Mouse (Mus musculus) CD8-positive naive resting alpha-beta T cell, adult 2 months (primary cell): ENCODE results near the gene Fbxo7.

Source experiments
- DNase-seq, 2 experiments: peaks; one replicate each; pipeline ENCODE4 v3.0.0; 2022; ENCODE audit warnings: low read depth in 2 of 2, low spot score in 2 of 2

Gene Fbxo7

DNA sequence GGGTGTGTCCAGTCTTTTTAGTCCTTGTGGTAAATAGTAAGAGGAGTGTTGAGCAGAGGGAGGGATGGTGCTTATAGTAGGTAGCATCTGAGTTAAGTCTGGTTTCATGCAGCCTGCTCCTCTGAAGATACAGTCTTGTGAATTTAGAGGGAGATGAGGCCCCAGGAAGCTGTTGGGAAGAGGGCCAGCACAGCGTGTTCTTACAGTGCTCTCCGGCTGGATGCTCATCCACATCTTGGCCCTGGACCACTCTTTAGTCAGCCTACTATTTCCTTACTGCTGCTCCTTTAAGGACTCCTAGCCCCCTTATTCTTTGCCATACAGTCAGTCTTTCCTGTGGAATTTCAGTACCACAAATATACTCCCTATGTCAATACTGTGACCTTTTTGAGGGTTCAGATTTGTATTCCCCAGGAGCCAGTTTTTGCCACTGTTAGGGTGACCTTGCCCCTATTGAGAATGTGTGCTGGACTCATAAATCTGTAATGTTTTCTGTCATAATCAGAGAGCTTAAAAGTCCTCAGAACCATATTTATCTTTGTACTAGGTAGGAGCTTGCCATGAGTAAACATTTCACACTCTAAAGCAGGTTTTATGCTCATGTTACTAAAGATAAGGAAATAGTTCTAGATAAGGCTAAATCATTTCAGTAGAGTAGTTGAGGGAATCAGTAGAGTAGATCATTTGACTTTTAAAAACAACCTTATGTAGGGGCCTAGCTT is 12.4 kb downstream of the Fbxo7 start:
- no peak for DNase-seq

DNA sequence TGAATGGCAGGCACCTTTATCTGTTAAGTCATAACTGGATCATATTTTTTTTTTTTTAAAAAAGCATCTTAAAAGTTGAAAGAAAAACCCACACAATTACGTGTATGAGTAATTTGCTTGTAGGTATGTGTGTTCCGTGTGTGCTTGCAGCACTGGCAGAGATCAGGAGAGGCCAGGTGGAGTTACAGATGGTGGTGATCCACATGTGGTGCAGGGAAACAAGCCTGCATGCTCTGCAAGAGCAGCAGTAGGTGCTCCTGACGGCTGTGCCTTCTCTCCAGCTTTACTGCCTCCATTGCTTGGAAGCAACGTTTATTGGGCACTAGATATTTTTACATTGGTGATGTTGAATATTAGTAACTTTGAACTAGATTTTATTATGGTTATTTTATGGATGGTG is 21.9 kb downstream of the Fbxo7 start:
- DNase-seq, result no peak

DNA sequence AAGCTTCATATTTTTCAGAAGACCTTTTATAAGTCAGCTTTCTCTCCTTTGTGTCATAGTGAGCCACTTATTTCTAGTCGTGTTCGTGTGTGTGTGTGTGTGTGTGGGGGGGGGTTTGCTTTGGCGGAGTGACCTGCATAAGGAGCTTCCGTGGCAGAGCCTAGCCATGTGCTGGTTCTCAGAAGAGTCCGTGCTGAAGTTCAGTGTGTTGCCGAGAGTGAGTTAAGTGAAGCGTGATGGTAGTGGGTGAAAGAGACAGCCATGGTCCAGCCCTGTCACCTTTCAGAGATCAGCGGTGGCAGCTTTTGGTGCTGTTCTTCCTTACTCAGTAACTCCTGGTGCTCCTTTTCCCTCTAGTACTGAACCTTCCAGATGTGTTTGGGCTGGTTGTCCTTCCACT is 22.3 kb downstream of the Fbxo7 start:
- DNase-seq, result no peak

DNA sequence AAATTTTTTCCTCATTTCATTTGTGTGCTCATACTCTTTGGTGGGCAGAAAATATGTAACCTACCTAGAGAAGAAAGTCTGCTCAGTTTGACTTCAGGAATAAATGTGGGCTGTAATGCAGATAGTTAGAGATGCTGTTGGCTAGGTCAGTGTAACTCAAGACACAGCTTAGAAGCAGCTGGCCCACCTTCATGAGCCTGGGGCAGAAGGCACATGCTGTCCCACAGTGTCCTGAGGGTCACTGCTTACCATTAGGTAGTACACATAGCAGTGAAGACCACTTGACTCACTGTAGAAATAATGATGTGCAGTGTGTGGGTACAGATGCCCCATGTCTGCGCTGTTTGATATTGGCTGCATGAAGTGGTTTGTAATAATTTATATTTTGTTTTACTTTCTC is 24.6 kb downstream of the Fbxo7 start:
- DNase-seq, result no peak

DNA sequence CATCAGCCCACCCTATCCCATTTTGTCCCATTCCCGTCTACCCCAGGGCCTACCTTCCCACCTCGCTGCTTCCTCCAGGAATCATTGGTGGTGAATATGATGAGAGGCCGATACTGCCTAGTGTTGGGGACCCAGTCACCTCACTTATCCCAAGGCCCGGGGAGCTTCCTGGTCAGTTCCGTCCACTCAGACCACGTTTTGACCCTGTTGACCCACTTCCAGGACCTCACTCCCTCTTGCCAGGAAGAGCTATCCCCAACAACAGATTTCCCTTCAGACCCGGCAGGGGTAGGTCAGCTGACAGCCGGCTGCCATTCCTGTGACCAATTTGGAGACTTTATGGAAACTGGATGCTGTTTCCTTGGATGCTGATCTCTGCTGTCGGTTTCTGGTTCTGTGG is 26.0 kb downstream of the Fbxo7 start:
- no peak for DNase-seq

DNA sequence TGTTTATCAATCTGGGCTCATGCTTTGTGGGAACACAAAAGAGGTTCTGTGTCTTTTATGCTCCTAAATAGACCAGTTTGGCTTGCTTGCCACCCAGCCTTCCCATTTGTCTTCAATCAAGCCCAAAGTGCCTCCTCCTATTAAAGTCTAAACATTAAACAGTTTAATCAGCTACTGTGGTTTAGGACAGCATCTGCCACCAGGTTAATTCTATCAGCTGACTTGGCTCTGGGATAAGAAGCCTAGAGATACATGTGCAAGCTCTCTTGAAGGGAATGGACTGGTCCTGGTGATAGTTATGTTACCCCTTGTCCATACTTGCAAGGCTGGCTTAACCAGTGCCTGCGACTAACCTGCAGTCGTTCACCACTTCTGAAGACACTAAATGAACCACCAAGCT is 28.8 kb downstream of the Fbxo7 start:
- DNase-seq, result no peak

DNA sequence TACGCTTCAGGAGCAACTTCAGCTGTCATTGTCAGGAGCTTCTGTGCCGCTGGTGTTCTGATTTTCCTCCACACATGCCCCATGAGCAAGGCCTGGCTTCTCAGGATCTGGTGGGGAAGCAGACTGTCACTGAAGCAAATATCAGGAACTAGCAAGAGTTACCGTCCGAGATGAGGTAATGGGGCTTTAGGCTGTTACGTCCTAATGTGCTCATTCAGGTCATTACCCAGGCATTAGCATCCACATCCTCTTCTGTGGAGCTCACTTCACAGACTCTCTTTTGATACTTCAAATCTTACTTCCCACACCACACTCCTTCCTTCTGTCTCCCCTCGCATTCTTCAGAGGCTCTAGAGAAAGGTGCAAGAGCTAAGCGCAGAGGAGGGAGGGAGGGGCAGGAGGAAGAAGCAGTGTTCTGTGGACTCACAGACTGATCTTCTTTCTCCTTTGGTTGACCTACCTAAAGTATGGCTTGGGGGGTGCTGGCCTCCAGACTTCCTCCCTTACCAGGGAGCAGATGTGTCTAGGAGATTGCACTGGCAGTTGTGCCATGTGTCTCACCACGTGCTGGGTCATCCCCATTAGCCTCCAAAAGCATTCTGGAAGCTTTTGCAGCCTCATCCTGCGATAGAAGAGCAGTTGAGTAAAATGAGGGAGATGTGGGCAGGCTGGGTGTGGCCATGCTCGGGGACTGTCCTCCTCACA is 31.2 kb downstream of the Fbxo7 start:
- no peak for DNase-seq

DNA sequence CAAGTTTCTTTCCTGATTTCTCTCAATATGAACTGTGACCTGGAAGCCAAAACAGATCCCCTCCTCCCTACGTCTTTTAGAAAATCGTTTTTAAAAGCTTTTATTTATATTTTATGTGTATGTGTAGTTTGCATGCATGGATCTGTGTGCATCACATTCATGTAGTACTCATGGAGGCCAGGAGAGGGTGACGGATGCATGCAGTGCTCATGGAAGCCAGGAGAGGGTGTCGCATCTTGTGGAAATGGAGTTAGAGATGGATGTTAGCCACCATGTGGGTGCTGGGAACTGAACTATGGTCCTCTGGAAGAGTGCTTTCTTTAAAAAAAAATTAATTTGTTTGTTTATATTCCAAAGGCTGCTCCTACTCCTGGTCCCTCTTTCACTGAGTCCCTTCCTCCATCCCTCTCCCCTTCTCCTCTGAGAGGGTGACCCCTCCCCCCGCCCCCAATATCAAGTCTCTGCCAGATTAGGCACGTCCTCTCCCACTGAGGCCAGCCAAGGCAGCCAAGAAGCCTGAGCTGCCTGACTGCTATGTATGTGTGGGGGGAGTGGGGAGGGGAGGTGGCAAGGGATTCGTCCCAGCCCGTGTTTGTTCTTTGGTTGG is 34.6 kb downstream of the Fbxo7 start:
- no peak for DNase-seq

DNA sequence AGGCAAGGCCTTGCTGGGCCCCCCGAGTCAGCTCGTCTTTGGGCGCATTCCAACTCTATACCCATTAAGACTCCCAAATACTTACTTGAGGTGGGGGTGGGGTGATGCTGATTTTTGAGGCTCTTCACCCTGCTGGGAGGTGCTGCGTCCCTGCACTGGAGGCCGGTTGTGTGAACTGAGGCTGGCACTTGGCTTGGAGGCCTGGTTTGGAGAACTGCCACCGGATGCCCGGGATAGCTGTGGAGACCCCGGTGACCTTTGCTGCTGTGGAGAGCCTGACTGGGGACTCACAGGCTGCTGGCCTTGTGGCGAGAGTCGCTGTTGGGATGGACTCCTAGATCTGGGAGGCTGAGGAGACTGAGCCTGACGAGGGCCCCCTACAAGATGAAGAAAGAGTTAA is 35.5 kb downstream of the Fbxo7 start:
- DNase-seq, result no peak

DNA sequence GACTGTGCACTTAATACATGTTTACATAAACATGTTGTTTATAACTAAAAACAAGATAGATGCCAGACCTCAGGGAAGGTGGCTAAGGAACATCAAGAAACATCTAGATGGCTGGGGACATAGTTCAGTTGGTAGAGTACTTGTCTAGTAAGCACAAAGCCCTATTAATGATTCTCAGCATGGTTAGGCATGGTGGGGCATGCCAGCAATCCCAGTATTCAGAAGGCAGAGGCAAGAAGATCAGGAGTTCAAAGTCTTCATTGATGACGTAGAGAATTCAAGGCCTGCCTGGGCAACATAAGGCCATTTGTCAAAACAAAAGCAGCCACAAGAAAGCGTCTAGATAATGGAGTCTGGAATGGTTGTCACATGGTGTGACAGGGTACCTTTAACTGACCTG is 35.9 kb downstream of the Fbxo7 start:
- DNase-seq, result no peak

DNA sequence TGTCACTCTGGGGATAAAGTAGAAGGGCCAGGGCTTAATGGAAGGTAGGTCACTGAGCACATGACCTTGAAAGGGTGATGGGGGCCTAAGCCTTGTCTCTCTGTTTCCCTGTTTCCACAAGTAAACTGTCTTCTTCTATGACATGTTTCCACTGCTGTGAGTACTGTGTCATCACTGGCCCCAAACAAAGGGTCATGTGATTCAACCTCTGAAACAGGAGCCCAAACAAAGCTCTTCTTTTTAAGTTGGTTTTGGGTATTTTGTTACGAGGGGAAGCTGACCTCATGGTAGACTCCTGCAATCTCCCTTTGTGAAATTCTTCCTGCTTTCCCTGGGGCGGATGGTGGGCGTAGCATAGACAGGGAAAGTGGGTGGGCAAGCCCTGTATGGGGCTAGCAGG is 38.5 kb downstream of the Fbxo7 start:
- no peak for DNase-seq

DNA sequence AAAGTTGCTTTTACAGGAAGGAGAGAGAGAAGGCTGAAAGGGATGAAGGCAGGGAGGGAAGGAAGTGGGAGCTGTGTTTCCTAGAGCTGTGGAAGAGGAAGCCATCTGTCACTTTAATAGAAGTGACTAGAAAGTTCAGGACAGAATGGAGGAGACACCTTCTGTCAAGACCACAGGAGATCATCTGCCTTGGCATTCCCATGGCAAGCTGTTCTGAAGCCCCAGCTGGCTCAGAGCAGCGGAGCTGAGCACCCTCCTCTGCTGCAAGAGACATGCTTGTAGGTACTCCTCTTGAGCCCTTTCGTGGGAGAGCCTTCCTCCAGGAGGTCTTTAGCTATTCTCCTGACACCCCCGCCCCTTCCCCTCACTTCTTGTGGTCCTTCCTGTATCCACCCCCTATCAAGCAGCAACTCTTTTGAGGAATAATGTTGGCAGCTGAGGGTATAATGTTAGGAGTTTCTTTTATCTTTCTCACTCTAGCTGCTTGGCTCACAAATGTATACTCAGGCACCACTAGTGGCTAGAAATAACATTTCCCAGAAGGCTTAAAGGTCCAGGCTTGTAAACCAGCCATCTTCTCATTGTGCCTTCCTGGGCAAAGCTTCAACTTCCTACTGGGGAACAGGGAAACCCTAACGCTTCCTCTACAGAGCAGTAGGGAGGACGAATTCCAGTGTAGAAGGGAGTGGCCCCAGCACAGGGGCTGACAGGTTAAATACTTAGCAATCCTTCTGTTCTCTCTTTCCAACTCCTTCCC is 40.7 kb downstream of the Fbxo7 start:
- DNase-seq, result no peak

DNA sequence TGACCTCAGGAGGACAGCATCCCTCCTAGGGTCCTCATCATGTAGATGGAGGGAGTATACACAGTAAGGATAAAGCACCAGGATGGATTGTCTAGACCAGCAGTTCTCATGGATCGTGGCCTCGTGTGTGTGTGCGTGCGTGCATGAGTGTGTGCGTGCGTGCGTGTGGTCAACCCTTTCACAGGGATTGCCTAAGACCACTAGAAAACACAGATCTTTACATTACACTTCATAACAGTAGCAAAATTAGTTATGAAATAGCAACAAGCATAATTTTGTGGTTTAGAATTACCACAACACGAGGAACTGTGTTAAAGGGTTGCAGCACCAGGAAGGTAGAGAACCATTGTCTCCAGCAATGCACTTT is 41.2 kb downstream of the Fbxo7 start:
- no peak for DNase-seq

DNA sequence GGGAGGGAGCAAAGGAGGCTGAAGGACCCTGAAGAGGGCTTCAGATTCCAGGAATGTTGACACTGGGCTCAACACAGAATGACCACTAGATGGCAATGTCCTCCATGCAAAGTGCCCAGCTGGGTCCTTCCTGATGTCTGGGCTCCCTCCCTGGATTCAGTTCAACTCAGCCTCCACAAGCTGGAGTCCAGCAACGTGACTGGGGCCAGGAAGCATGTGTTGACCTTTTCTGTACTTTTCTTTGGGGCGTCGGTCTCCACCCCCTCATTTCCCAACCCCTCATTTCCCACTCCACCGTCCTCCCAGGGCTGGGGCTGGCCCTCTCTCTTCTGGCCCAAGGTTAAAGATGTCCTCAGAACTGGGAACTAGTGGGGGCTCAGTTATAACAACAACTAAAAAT is 43.2 kb downstream of the Fbxo7 start:
- DNase-seq, result peak in 1 of 2 experiments; percentile 2

DNA sequence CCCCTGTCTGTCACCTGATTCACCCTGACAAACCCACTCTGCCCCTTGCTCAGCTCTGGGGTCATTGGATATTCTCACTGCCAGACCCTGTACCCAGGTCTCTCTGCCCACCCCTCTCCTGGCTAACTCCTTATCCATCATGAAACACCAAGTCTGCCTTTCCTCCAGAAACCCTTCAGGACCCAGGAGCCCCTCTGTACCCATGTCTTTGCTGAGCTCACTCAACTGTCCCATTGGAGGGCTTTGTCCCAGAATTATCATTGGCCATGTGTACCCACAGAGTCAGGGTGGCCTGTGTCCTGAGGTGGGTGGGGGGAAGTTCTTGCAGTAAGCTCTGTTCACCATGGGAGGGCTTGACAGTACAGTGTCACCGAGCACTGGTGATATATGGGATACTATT is 43.9 kb downstream of the Fbxo7 start:
- DNase-seq, result no peak

DNA sequence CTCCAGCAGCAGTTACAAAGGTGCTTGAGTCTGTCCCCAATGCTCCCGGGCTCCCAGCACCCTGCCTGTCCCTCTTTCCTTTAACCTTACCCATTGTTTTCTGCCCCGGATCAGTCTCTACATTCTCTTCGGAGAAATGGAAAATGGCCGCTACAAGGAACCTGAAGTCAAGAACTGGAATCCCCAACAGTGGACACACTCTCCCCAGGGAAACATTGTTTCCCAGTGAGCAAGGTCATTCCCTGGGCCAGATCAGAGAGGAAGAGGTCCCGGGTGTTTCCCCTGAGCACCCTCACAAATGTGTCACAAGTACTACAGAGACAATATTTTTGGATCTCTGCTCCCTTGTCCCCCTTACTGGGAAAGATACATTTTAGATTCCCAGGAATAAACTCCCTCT is 44.9 kb downstream of the Fbxo7 start:
- no peak for DNase-seq

DNA sequence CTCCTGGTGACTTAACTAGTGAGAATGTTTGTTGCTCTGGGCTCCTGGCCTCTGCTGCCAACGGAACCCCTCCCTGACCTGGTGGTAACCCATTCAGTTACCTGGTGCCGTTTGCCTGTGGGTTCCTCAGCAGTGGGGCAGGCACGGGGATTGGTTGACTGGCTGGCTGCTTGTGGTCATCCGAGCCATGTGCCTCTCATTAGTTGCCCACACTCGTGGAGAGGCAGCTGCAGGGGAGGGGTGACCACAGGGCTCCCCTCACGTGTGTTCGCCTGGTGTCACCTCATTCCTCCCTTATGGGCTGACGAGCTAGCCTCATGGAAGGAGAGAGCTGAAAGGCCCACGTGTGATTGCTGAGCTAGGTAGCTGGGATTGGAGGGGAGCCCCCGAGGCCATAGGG is 46.1 kb downstream of the Fbxo7 start:
- DNase-seq, result no peak

DNA sequence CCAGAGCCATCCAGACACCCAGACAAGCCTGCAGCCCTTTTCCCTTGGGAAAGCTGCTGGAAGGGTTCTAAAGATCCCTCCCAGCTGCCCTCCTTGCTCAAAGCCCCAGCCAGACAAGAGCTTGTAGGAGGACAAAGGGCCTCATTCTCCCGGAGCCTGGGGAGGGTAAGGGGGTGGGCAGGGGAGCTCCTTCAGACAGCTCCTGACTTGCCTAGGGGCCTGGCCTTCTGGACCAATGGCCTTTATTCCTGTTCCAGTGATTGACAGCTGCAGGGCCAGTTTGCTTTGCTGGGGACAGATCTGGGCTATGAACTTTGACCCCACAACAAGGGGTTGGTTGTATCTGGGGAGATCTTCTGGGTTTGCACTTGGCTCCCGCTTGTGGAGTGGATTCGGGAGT is 47.6 kb downstream of the Fbxo7 start:
- no peak for DNase-seq

DNA sequence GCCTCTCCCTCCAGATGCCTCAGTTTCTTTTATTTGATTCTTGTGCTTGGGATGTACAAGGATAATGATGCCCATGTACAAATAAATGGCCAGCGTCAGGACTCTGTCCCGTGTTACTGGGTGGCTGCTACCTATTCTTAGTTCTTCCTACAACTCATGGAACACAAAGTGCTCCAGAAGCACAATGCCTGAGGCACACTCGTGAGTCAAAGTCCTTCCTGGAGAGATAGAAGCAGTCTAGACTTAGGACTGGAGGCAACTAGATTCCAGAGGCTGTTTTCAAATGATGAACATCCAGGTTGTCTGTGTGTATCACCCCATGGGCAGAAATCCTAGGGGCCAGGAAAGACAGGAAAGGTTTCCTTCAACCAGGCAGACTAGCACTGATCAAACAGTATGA is 49.0 kb downstream of the Fbxo7 start:
- DNase-seq, result no peak

DNA sequence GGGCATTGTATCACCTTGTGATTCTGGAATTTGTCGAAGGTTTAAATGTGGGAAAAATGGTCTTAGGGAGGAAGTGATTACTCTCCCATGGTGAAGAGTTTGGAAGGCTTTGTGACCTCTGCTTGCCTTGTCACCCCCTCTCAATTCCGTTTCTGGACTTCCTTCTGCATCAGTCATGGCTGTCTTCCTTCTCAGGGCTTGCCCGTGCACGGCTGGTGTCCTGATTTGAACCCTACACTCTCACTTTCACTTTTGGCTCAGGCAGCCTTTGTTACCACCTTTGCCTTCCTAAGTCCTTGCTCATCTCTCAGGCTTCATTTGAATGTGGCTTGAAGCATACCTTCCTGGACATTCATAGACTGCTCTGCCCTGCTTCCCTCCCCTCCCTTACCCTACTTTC is 52.4 kb downstream of the Fbxo7 start:
- no peak for DNase-seq

DNA sequence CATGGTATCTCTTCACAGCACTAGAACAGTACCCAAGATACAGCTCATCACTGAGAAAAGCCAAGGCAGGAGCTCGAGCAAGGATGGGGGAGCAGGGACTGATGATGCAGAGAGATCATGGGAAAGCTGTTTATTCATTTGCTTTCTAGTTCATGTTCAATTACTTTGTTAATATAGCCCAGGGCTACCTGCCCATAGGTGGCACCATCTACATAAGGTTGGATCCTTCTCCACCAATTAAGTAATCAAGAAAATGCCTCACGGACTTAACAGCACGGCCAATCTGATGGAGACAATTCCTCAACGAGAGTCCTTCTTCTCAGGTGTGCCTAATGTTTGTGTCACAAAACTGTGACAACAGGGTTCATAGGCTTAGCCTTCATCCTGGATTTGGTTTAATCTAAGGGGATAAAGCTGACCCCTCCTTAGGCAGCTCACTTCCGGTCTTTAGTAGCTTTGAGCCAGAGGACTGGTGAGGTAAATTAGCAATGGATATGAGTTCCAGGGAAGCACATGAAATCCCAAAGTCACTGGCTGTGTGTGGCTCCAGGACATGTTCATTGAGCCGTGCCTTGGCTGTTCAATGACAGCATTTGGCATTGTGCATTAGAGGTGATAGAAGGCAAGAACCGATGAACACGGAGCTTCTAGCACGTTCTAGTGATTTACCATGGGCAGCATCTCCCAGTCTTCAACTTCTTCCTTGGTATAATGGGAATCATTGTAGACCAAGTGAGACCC is 53.4 kb downstream of the Fbxo7 start:
- DNase-seq, result no peak
